Mouse (Mus musculus) lung, postnatal 14 days (tissue): ENCODE data around the gene Ephb4.

Experiments used
- DNase-seq: peaks from one replicate; pipeline ENCODE4 v3.0.0; 2021

Gene Ephb4

GRCm38 (mm10) chr5:137373371-137373950, 23.6 kb downstream of the Ephb4 start:
- no peak for DNase-seq

GRCm38 (mm10) chr5:137374521-137375080, 24.7 kb downstream of the Ephb4 start:
- DNase-seq, result no peak

GRCm38 (mm10) chr5:137375627-137376026, 25.7 kb downstream of the Ephb4 start:
- peak; percentile 45 for DNase-seq

- peak; percentile 59 for DNase-seq
Measured at GRCm38 (mm10) chr5:137376198-137376597, 26.3 kb downstream of the Ephb4 start.

- DNase-seq, result no peak
Measured at GRCm38 (mm10) chr5:137376722-137377121, 26.8 kb downstream of the Ephb4 start.

GRCm38 (mm10) chr5:137377176-137377575, 27.3 kb downstream of the Ephb4 start:
- DNase-seq, result peak; percentile 15

GRCm38 (mm10) chr5:137377603-137378002, 27.7 kb downstream of the Ephb4 start:
- no peak for DNase-seq

GRCm38 (mm10) chr5:137381152-137381551, 31.2 kb downstream of the Ephb4 start:
- DNase-seq, result peak; percentile 77

GRCm38 (mm10) chr5:137383441-137383840, 33.5 kb downstream of the Ephb4 start:
- DNase-seq, result no peak

- DNase-seq, result no peak
Measured at GRCm38 (mm10) chr5:137386712-137387111, 36.8 kb downstream of the Ephb4 start.

GRCm38 (mm10) chr5:137391641-137392040, 41.7 kb downstream of the Ephb4 start:
- DNase-seq, result no peak

- DNase-seq, result no peak
Measured at GRCm38 (mm10) chr5:137394456-137394855, 44.5 kb downstream of the Ephb4 start.

- no peak for DNase-seq
Measured at GRCm38 (mm10) chr5:137404081-137404480, 54.2 kb downstream of the Ephb4 start.

- no peak for DNase-seq
Measured at GRCm38 (mm10) chr5:137409451-137409850, 59.5 kb downstream of the Ephb4 start.

- DNase-seq, result no peak
Measured at GRCm38 (mm10) chr5:137410066-137410465, 60.2 kb downstream of the Ephb4 start.

- DNase-seq, result no peak
Measured at GRCm38 (mm10) chr5:137410549-137410948, 60.6 kb downstream of the Ephb4 start.

GRCm38 (mm10) chr5:137411235-137411634, 61.3 kb downstream of the Ephb4 start:
- no peak for DNase-seq

- no peak for DNase-seq
Measured at GRCm38 (mm10) chr5:137414253-137414652, 64.3 kb downstream of the Ephb4 start.

GRCm38 (mm10) chr5:137419105-137419504, 69.2 kb downstream of the Ephb4 start:
- peak; percentile 4 for DNase-seq

- DNase-seq, result no peak
Measured at GRCm38 (mm10) chr5:137419841-137420240, 69.9 kb downstream of the Ephb4 start.

GRCm38 (mm10) chr5:137425648-137426047, 75.7 kb downstream of the Ephb4 start:
- no peak for DNase-seq
